Mouse (Mus musculus) left cerebral cortex, postnatal 25 days (tissue): Measurements from ENCODE around the gene Pfkfb4. TPM values are rescaled to one million over a fixed set of nuclear protein-coding genes. Genes with fewer than 3 reads are reported as not detected.

Experiments used
- microRNA-seq, 2 experiments: library from miRNA; unstranded; fragments of <30 nt; microRNA quantifications; one replicate each; pipeline ENCODE4 v1.2.0; 2022
- total RNA-seq, 2 experiments: library from RNA; stranded (reverse); gene quantifications; 2 replicates each; pipeline ENCODE4 v1.2.3; 2021

The Pfkfb4 gene
- total RNA-seq, 2 experiments from 2014 or later: 12.5 to 15.5 TPM

Small RNA genes lying within 50 kb of the gene (microRNA-seq; reads per million reads assigned to microRNA genes)
- 0 reads per million in 2 experiments for gene Mir711

Other genes starting within 250 kb of the Pfkfb4 start
- gene Ip6k2, start 208.0 kb upstream of the Pfkfb4 start, total RNA-seq: 100 to 1,000 TPM; 152 to 153 TPM
- 10 to 100 TPM; 54.4 to 60.5 TPM for gene Nckipsd, start 183.4 kb upstream of the Pfkfb4 start, total RNA-seq
- 10 to 100 TPM; 46.8 to 61.9 TPM for gene Celsr3, start 165.5 kb upstream of the Pfkfb4 start, total RNA-seq
- 10 to 100 TPM; 18.4 to 19.1 TPM for gene Slc26a6, start 138.5 kb upstream of the Pfkfb4 start, total RNA-seq
- under 1 TPM in 1 of 2 experiments, not detected in 1; 0.39 TPM for gene Tmem89, start 77.2 kb upstream of the Pfkfb4 start, total RNA-seq
- gene Uqcrc1, start 55.1 kb upstream of the Pfkfb4 start, total RNA-seq: 100 to 1,000 TPM; 390 to 394 TPM
- 1 to 10 TPM; 2.5 to 4.5 TPM for gene Col7a1, start 38.2 kb upstream of the Pfkfb4 start, total RNA-seq
- gene Ucn2, start 5.8 kb upstream of the Pfkfb4 start, total RNA-seq: not detected
- 10 to 100 TPM; 66.3 to 77.4 TPM for gene Shisa5, start 46.8 kb downstream of the Pfkfb4 start, total RNA-seq
- gene Trex1, start 68.0 kb downstream of the Pfkfb4 start, total RNA-seq: 10 to 100 TPM; 12.7 to 13.0 TPM
- 10 to 100 TPM; 25.8 to 28.5 TPM for gene Atrip, start 82.3 kb downstream of the Pfkfb4 start, total RNA-seq
- gene Ccdc51, start 90.7 kb downstream of the Pfkfb4 start, total RNA-seq: 1 to 10 TPM; 7.2 to 8.0 TPM
- gene Tma7, start 90.8 kb downstream of the Pfkfb4 start, total RNA-seq: 100 to 1,000 TPM; 365 to 371 TPM
- gene Plxnb1, start 103.6 kb downstream of the Pfkfb4 start, total RNA-seq: 10 to 100 TPM; 66.3 to 69.9 TPM
- not detected for gene Fbxw21, start 170.3 kb downstream of the Pfkfb4 start, total RNA-seq
- not detected for gene Fbxw13, start 204.2 kb downstream of the Pfkfb4 start, total RNA-seq
- not detected for gene Fbxw20, start 243.0 kb downstream of the Pfkfb4 start, total RNA-seq